Mouse (Mus musculus): ENCODE results near the gene Jade1.

Gene Jade1

GRCm38 (mm10) chr3:41609071-41609470, 53.5 kb downstream of the Jade1 start:
- in situ Hi-C loops (cut with MboI; ENCODE audit: low pct_unique_long_range_greater_than_20kb in 1 of 2, low sequenced_read_pairs in 2 of 2, unreplicated experiment in 1 of 2), result no loop called here

- in situ Hi-C loops (cut with MboI; ENCODE audit: low pct_unique_long_range_greater_than_20kb in 1 of 2, low sequenced_read_pairs in 2 of 2, unreplicated experiment in 1 of 2), result no loop called here
These were observed 56.7 kb downstream of the Jade1 start for GRCm38 (mm10) chr3:41612211-41612610.

GRCm38 (mm10) chr3:41613706-41614105, 58.2 kb downstream of the Jade1 start:
- in situ Hi-C loops (cut with MboI; ENCODE audit: low pct_unique_long_range_greater_than_20kb in 1 of 2, low sequenced_read_pairs in 2 of 2, unreplicated experiment in 1 of 2), result no loop called here

GRCm38 (mm10) chr3:41614230-41614985, 58.9 kb downstream of the Jade1 start:
- in situ Hi-C loops (cut with MboI; ENCODE audit: low pct_unique_long_range_greater_than_20kb in 1 of 2, low sequenced_read_pairs in 2 of 2, unreplicated experiment in 1 of 2), result no loop called here

- in situ Hi-C loops (cut with MboI; ENCODE audit: low pct_unique_long_range_greater_than_20kb in 1 of 2, low sequenced_read_pairs in 2 of 2, unreplicated experiment in 1 of 2), result no loop called here
These were observed 62.5 kb downstream of the Jade1 start for GRCm38 (mm10) chr3:41618036-41618435.

- in situ Hi-C loops (cut with MboI; ENCODE audit: low pct_unique_long_range_greater_than_20kb in 1 of 2, low sequenced_read_pairs in 2 of 2, unreplicated experiment in 1 of 2), result no loop called here
These were observed 63.0 kb downstream of the Jade1 start for GRCm38 (mm10) chr3:41618488-41618887.

- in situ Hi-C loops (cut with MboI; ENCODE audit: low pct_unique_long_range_greater_than_20kb in 1 of 2, low sequenced_read_pairs in 2 of 2, unreplicated experiment in 1 of 2), result no loop called here
These were observed 65.4 kb downstream of the Jade1 start for GRCm38 (mm10) chr3:41620971-41621370.

GRCm38 (mm10) chr3:41655642-41656041, 100.1 kb downstream of the Jade1 start:
- in situ Hi-C loops (cut with MboI; ENCODE audit: low pct_unique_long_range_greater_than_20kb in 1 of 2, low sequenced_read_pairs in 2 of 2, unreplicated experiment in 1 of 2), result no loop called here

Data from mouse embryonic stem cell (cell line).